Mouse (Mus musculus) E14TG2a.4 (cell line): ENCODE results near the gene Fgfbp3.
"Not testable (repeated sequence)": the region's sequence is repeated elsewhere in the genome, so short reads cannot be mapped to it uniquely, and the experiment has no call there.

Experiments
- H3K27me3 ChIP-seq: 2 replicates; pipeline ENCODE4 v1.6.1; 2014; ENCODE audit warnings: low read length, control low read depth; ENCODE audit not compliant: insufficient read depth
- H3K36me3 ChIP-seq: 2 replicates; pipeline ENCODE4 v1.6.1; 2014; ENCODE audit warnings: low read length, control low read depth; ENCODE audit not compliant: insufficient read depth
- H3K4me1 ChIP-seq: replicated peaks from 2 replicates; pipeline ENCODE4 v1.6.1; 2014; ENCODE audit warnings: low read depth, low read length, control low read depth
- H3K4me3 ChIP-seq: replicated peaks from 2 replicates; pipeline ENCODE4 v1.5.1; 2014; ENCODE audit warnings: mild to moderate bottlenecking, low read length
- H3K9me3 ChIP-seq: 2 replicates; pipeline ENCODE4 v1.6.1; 2014; ENCODE audit warnings: low read length, control low read depth
- CTCF ChIP-seq: conservative IDR thresholded peaks from 2 replicates; pipeline ENCODE4 v1.5.1; 2014; ENCODE audit warnings: low read length
- POU5F1 ChIP-seq: IDR thresholded peaks from 2 replicates; pipeline ENCODE4 v1.6.1; 2014; ENCODE audit warnings: low read length, borderline replicate concordance

The Fgfbp3 gene

DNA sequence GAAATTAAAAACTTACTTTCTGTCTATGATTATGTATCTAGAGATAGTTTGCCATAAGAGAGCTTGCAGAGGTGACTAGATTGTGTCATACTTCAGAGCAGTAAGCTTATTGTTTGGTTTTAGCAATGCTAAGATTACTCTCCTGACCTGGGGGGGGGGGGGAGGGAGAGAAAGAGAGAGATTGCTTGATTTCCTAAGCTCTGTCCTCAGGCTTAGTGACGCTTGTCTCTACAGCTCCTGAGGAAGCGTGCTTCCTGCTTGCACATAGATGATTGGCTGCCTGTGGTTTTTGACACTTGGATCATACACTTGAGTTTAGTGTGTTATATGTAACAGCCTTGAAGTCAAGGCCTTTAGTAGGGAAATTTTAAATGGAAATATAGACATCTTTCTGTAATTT lies 44.8 kb downstream of the Fgfbp3 start:
- H3K4me3 ChIP-seq, result no peak overlapping the region
- no peaks in the 10 kb centered on the region for H3K4me1 ChIP-seq
- H3K36me3 ChIP-seq, result peaks cover 100% of the 10 kb centered on the region
- H3K9me3 ChIP-seq, result no peaks in the 10 kb centered on the region
- no peaks in the 10 kb centered on the region for H3K27me3 ChIP-seq
- no peak for TF ChIP-seq POU5F1

DNA sequence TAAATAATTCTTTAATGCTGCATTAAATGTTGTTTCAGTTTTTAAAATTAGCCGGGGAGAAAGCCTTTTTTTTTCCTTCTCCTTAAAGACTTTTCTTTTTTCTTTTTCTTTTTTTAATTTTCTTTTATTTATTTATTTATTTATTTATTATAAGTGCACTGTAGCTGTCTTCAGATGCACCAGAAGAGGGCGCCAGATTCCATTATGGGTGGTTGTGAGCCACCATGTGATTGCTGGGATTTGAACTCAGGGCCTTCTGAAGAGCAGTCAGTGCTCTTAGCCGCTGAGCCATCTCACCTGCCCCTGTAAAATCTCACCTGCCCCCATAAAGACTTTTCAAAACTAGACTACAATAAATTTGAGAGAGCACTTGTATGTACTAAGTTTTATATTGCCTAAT lies 50.7 kb downstream of the Fgfbp3 start:
- TF ChIP-seq CTCF, result peak; percentile 41
- peaks cover 97% of the 10 kb centered on the region for H3K36me3 ChIP-seq
- not testable (repeated sequence) for H3K4me3 ChIP-seq, H3K4me1 ChIP-seq, H3K27me3 ChIP-seq, H3K9me3 ChIP-seq
